In the genomic region with DNA sequence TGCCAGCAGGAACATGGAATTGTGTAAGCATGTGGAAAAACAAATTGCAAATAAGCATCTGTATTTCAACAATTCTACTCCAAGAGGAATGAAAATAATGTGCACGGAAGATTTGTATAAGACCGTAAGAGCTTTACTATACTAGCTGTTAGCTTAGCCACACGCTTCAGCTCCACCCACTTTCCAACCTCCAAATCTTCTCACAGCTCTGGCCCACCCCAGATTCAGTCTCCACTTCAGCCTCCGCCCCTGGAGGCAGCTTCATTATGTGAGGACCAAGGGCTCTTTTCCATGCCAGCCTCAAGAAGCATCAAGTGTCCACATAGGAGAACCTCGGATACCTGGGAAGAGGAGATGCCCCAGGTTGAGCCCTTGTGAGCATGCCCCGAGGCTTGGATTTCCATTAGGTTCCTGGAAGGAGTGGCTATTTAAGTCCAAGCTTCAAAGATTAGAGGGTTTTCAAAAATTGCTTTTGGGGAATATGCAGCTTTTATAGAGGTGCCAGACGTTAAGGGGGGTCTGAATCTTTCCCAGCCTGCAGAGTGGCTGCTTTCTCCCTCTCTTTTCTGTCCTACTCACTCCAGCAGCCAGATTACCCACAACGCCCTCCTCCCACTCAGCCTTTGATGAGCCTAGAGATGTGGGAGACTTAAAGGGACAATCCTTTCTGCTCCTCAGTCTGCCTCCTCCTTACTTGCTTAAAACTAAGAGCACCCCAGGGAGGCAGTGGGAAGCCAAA, we compare ENCODE assay signal across 13 mouse cellular contexts. TPM values are rescaled to one million over a fixed set of nuclear protein-coding genes. Genes with fewer than 3 reads are reported as not detected.
DNase-seq lines count a peak whose midpoint lies in the region; ATAC-seq lines count a peak whose summit lies in the region.
"Had no signal": no experiment of that assay in that cellular context is flagged by ENCODE, and none has a peak within 500 bp of the region (broad histone marks: within the 10 kb centered on the region; RNA-seq: fewer than 3 reads in every experiment).

No protein-coding gene starts in this region.

- no peaks in the 10 kb centered on the region for H3K36me3 ChIP-seq in forebrain, embryonic 14.5 days (ENCODE audit: control insufficient read depth, insufficient read depth, low read length)
- no peaks in the 10 kb centered on the region for H3K36me3 ChIP-seq in forebrain, embryonic 15.5 days
- H3K36me3 ChIP-seq in midbrain, embryonic 14.5 days (ENCODE audit: control insufficient read depth, insufficient read depth, low read length) = no peaks in the 10 kb centered on the region
- H3K36me3 ChIP-seq: lung, embryonic 15.5 days had no signal

- 50% methylated on average over 8 of the region's 8 CpGs for WGBS in forebrain, embryonic 14.5 days
- WGBS in forebrain, embryonic 15.5 days = 48% methylated on average over 8 of the region's 8 CpGs
- 48% methylated on average over 8 of the region's 8 CpGs for WGBS in midbrain, embryonic 14.5 days

- H3K4me1 ChIP-seq in forebrain, embryonic 14.5 days (ENCODE audit: control insufficient read depth, insufficient read depth, low read length) = no peaks in the 10 kb centered on the region
- no peaks in the 10 kb centered on the region; the same call in 1 of the 2 replicates for H3K4me1 ChIP-seq in forebrain, embryonic 15.5 days
- H3K4me1 ChIP-seq in midbrain, embryonic 14.5 days (ENCODE audit: control insufficient read depth, insufficient read depth, low read length) = no peaks in the 10 kb centered on the region
- H3K4me1 ChIP-seq: lung, embryonic 15.5 days had no signal

- H3K27me3 ChIP-seq in forebrain, embryonic 14.5 days (replicated peaks; ENCODE audit: control insufficient read depth, insufficient read depth, low read length) = no peaks in the 10 kb centered on the region
- H3K27me3 ChIP-seq in forebrain, embryonic 15.5 days = no peaks in the 10 kb centered on the region
- no peaks in the 10 kb centered on the region for H3K27me3 ChIP-seq in midbrain, embryonic 14.5 days (ENCODE audit: control insufficient read depth, insufficient read depth, low read length)
- H3K27me3 ChIP-seq: lung, embryonic 15.5 days had no signal

- no peak overlapping the region for H3K4me3 ChIP-seq in forebrain, embryonic 14.5 days (ENCODE audit: low read depth, low read length)
- H3K4me3 ChIP-seq in forebrain, embryonic 15.5 days = no peak overlapping the region
- no peak overlapping the region for H3K4me3 ChIP-seq in midbrain, embryonic 14.5 days (replicated peaks; ENCODE audit: low read depth, low read length)
- H3K4me3 ChIP-seq: erythroblast, embryonic 14.5 days; lung, embryonic 15.5 days had no signal

- 0 out of 2 replicates have a peak, but pooled peaks cover 3% of the 10 kb centered on the region for H3K9me3 ChIP-seq in forebrain, embryonic 14.5 days (replicated peaks; ENCODE audit: control insufficient read depth, low read length)
- no peaks in the 10 kb centered on the region for H3K9me3 ChIP-seq in forebrain, embryonic 15.5 days
- H3K9me3 ChIP-seq in midbrain, embryonic 14.5 days (ENCODE audit: control insufficient read depth, low read length) = no peaks in the 10 kb centered on the region
- H3K9me3 ChIP-seq: lung, embryonic 15.5 days had no signal

- DNase-seq in forebrain, embryonic 14.5 days (ENCODE audit: low spot score) = no peak
- peak; percentile 64 for DNase-seq in right cerebral cortex, adult 18-20 months
- no peak for DNase-seq in right cerebral cortex, postnatal 4 days
- DNase-seq in midbrain, embryonic 14.5 days = peak; percentile 17
- DNase-seq in embryo, embryonic 11 days = no peak
- DNase-seq: heart, postnatal 10 days; kidney, postnatal 10 days; thymus, postnatal 25 days had no signal

- no peak overlapping the region for H3K9ac ChIP-seq in forebrain, embryonic 14.5 days (ENCODE audit: low read length)
- no peak overlapping the region for H3K9ac ChIP-seq in forebrain, embryonic 15.5 days (replicated peaks)
- no peak overlapping the region for H3K9ac ChIP-seq in midbrain, embryonic 14.5 days (replicated peaks; ENCODE audit: low read length)
- H3K9ac ChIP-seq: lung, embryonic 15.5 days had no signal

- no peak overlapping the region for H3K27ac ChIP-seq in forebrain, embryonic 14.5 days (ENCODE audit: low read depth, low read length)
- no peak overlapping the region for H3K27ac ChIP-seq in forebrain, embryonic 15.5 days (replicated peaks)
- no peak overlapping the region; the same call in 1 of the 2 replicates for H3K27ac ChIP-seq in midbrain, embryonic 14.5 days (replicated peaks; ENCODE audit: low read depth, low read length)
- H3K27ac ChIP-seq: lung, embryonic 15.5 days had no signal

- ATAC-seq in forebrain, embryonic 14.5 days = peak; percentile 20; the same call in 1 of the 2 replicates
- ATAC-seq in forebrain, embryonic 15.5 days (replicated peaks) = no peak
- ATAC-seq in midbrain, embryonic 14.5 days (ENCODE audit: low FRiP score, low TSS enrichment) = no peak
- no peak for ATAC-seq in megakaryocyte, adult 5-6 weeks (ENCODE audit: poor library complexity, severe bottlenecking)
- ATAC-seq in cerebellum, adult (ENCODE audit: insufficient number of reproducible peaks, low FRiP score, low TSS enrichment) = no peak

- H3K4me2 ChIP-seq in forebrain, embryonic 14.5 days (ENCODE audit: low read length) = no peak overlapping the region
- no peak overlapping the region for H3K4me2 ChIP-seq in forebrain, embryonic 15.5 days (replicated peaks)
- H3K4me2 ChIP-seq in midbrain, embryonic 14.5 days (ENCODE audit: low read length) = no peak overlapping the region
- H3K4me2 ChIP-seq: lung, embryonic 15.5 days had no signal

RNA-seq across cellular contexts. Expression of a gene that starts 12.7 kb away (rescaled TPM):
- polyA plus RNA-seq in forebrain, embryonic 14.5 days (2014; fragmentation: Nextera tagmentation; extraction: Ambion mirVana) = 46.1 and 53.7 TPM in 2 replicates
- 87.9 and 91.8 TPM in 2 replicates for polyA plus RNA-seq in forebrain, embryonic 15.5 days (2015; fragmentation: Nextera tagmentation; extraction: Ambion mirVana)
- polyA plus RNA-seq in midbrain, embryonic 14.5 days (2014; fragmentation: Nextera tagmentation; extraction: Ambion mirVana) = 113 and 116 TPM in 2 replicates
- total RNA-seq in megakaryocyte, adult 5-6 weeks (2015) = 63.1 and 70.6 TPM in 2 replicates
- 28.7 and 39.4 TPM in 2 replicates for total RNA-seq in megakaryocyte, adult 5-6 weeks (2017)

Comparison
In these comparisons a context has a peak if more than half of its experiments do, and no peak if none do; other contexts are left out.
1. DNase-seq: peak in right cerebral cortex, adult 18-20 months (single experiment) and midbrain, embryonic 14.5 days (single experiment); none in forebrain, embryonic 14.5 days (single experiment), right cerebral cortex, postnatal 4 days (single experiment) and embryo, embryonic 11 days (single experiment).